Mouse (Mus musculus) cerebellum, adult 9-10 months (tissue): Measurements from ENCODE around the gene Bcl2l13.
"Not testable (repeated sequence)": the region's sequence is repeated elsewhere in the genome, so short reads cannot be mapped to it uniquely, and the experiment has no call there.

ENCODE experiments used
- DNase-seq: peaks from one replicate; pipeline ENCODE4 v3.0.0; 2022

The Bcl2l13 gene

GRCm38 (mm10) chr6:120830866-120831608 is 5.0 kb upstream of the Bcl2l13 start:
- DNase-seq, result no peak

- no peak for DNase-seq
Observed at GRCm38 (mm10) chr6:120832097-120832496, 3.9 kb upstream of the Bcl2l13 start.

- no peak for DNase-seq
Observed at GRCm38 (mm10) chr6:120834766-120835321, 1.2 kb upstream of the Bcl2l13 start.

GRCm38 (mm10) chr6:120836389-120837151 is 558 bp downstream of the Bcl2l13 start:
- no peak for DNase-seq

- DNase-seq, result no peak
Observed at GRCm38 (mm10) chr6:120837152-120837530, 1.1 kb downstream of the Bcl2l13 start.

- DNase-seq, result no peak
Observed at GRCm38 (mm10) chr6:120840258-120840657, 4.2 kb downstream of the Bcl2l13 start.

- no peak for DNase-seq
Observed at GRCm38 (mm10) chr6:120841754-120842153, 5.7 kb downstream of the Bcl2l13 start.

- not testable (repeated sequence) for DNase-seq
Observed at GRCm38 (mm10) chr6:120850720-120851119, 14.7 kb downstream of the Bcl2l13 start.

- DNase-seq, result no peak
Observed at GRCm38 (mm10) chr6:120854413-120854812, 18.4 kb downstream of the Bcl2l13 start.

GRCm38 (mm10) chr6:120858217-120858711 is 22.3 kb downstream of the Bcl2l13 start:
- DNase-seq, result peak; percentile 34

- DNase-seq, result no peak
Observed at GRCm38 (mm10) chr6:120860079-120860478, 24.1 kb downstream of the Bcl2l13 start.

GRCm38 (mm10) chr6:120866051-120866814 is 30.2 kb downstream of the Bcl2l13 start:
- DNase-seq, result no peak

- no peak for DNase-seq
Observed at GRCm38 (mm10) chr6:120868824-120869223, 32.8 kb downstream of the Bcl2l13 start.

GRCm38 (mm10) chr6:120871286-120871685 is 35.3 kb downstream of the Bcl2l13 start:
- no peak for DNase-seq

- no peak for DNase-seq
Observed at GRCm38 (mm10) chr6:120873874-120874273, 37.9 kb downstream of the Bcl2l13 start.

GRCm38 (mm10) chr6:120879046-120879445 is 43.0 kb downstream of the Bcl2l13 start:
- no peak for DNase-seq

- DNase-seq, result no peak
Observed at GRCm38 (mm10) chr6:120884436-120884835, 48.4 kb downstream of the Bcl2l13 start.

- DNase-seq, result no peak
Observed at GRCm38 (mm10) chr6:120886696-120887095, 50.7 kb downstream of the Bcl2l13 start.

GRCm38 (mm10) chr6:120894089-120894488 is 58.1 kb downstream of the Bcl2l13 start:
- DNase-seq, result no peak

GRCm38 (mm10) chr6:120894524-120894923 is 58.5 kb downstream of the Bcl2l13 start:
- no peak for DNase-seq

GRCm38 (mm10) chr6:120898188-120898833 is 62.3 kb downstream of the Bcl2l13 start:
- peak; percentile 45 for DNase-seq
